Mouse (Mus musculus): ENCODE measurements at regions not wholly inside any gene's neighbourhood (a gene's known extent, or its start where the extent isn't known, plus 50 kb on each side); places are given as distances from the start of the nearest gene placed in this dataset.

- Histone ChIP-seq H3K27ac (ENCODE audit: insufficient read depth, low read length) (no peak overlapping the region), H3K4me3 (ENCODE audit: insufficient read depth, low read length) (no peak overlapping the region), H3K4me1 (ENCODE audit: control insufficient read depth, insufficient read depth, low read length) (no peaks in the 10 kb centered on the region)
- no peak for TF ChIP-seq POLR2A (IDR thresholded peaks at IDR 0.05; ENCODE audit: low read depth, low read length)
- no peak for TF ChIP-seq CTCF (IDR thresholded peaks at IDR 0.05; ENCODE audit: borderline replicate concordance, insufficient read depth, low read length)
These were observed 648.5 kb downstream of the Bcl11a start for GRCm38 (mm10) chr11:24726331-24726730.

- Histone ChIP-seq H3K27ac (ENCODE audit: insufficient read depth, low read length) (no peak overlapping the region), H3K4me3 (ENCODE audit: insufficient read depth, low read length) (no peak overlapping the region), H3K4me1 (ENCODE audit: control insufficient read depth, insufficient read depth, low read length) (no peaks in the 10 kb centered on the region)
- TF ChIP-seq POLR2A (IDR thresholded peaks at IDR 0.05; ENCODE audit: low read depth, low read length) (no peak), CTCF (IDR thresholded peaks at IDR 0.05; ENCODE audit: borderline replicate concordance, insufficient read depth, low read length) (no peak)
These were observed 649.5 kb downstream of the Bcl11a start for GRCm38 (mm10) chr11:24727404-24727803.

GRCm38 (mm10) chr11:24731431-24731830 lies 653.6 kb downstream of the Bcl11a start:
- no peak overlapping the region for H3K27ac ChIP-seq (ENCODE audit: insufficient read depth, low read length)
- TF ChIP-seq CTCF (IDR thresholded peaks at IDR 0.05; ENCODE audit: borderline replicate concordance, insufficient read depth, low read length), result no peak
- TF ChIP-seq POLR2A (IDR thresholded peaks at IDR 0.05; ENCODE audit: low read depth, low read length), result no peak
- H3K4me1 ChIP-seq (ENCODE audit: control insufficient read depth, insufficient read depth, low read length), result no peaks in the 10 kb centered on the region
- no peak overlapping the region for H3K4me3 ChIP-seq (ENCODE audit: insufficient read depth, low read length)

- TF ChIP-seq CTCF (IDR thresholded peaks at IDR 0.05; ENCODE audit: borderline replicate concordance, insufficient read depth, low read length) (no peak), POLR2A (IDR thresholded peaks at IDR 0.05; ENCODE audit: low read depth, low read length) (no peak)
- no peak overlapping the region for H3K4me3 ChIP-seq (ENCODE audit: insufficient read depth, low read length)
- H3K4me1 ChIP-seq (ENCODE audit: control insufficient read depth, insufficient read depth, low read length), result no peaks in the 10 kb centered on the region
- no peak overlapping the region for H3K27ac ChIP-seq (ENCODE audit: insufficient read depth, low read length)
These were observed 661.9 kb downstream of the Bcl11a start for GRCm38 (mm10) chr11:24739710-24740255.

- Histone ChIP-seq H3K4me3 (ENCODE audit: insufficient read depth, low read length) (no peak overlapping the region), H3K27ac (ENCODE audit: insufficient read depth, low read length) (no peak overlapping the region), H3K4me1 (ENCODE audit: control insufficient read depth, insufficient read depth, low read length) (no peaks in the 10 kb centered on the region)
- TF ChIP-seq CTCF (IDR thresholded peaks at IDR 0.05; ENCODE audit: borderline replicate concordance, insufficient read depth, low read length) (no peak), POLR2A (IDR thresholded peaks at IDR 0.05; ENCODE audit: low read depth, low read length) (no peak)
These were observed 662.6 kb downstream of the Bcl11a start for GRCm38 (mm10) chr11:24740466-24740865.

GRCm38 (mm10) chr11:24742561-24742960 lies 664.7 kb downstream of the Bcl11a start:
- Histone ChIP-seq H3K4me3 (ENCODE audit: insufficient read depth, low read length) (no peak overlapping the region), H3K27ac (ENCODE audit: insufficient read depth, low read length) (no peak overlapping the region), H3K4me1 (ENCODE audit: control insufficient read depth, insufficient read depth, low read length) (no peaks in the 10 kb centered on the region)
- TF ChIP-seq POLR2A (IDR thresholded peaks at IDR 0.05; ENCODE audit: low read depth, low read length), result no peak
- TF ChIP-seq CTCF (IDR thresholded peaks at IDR 0.05; ENCODE audit: borderline replicate concordance, insufficient read depth, low read length), result no peak

- H3K4me1 ChIP-seq (ENCODE audit: control insufficient read depth, insufficient read depth, low read length), result no peaks in the 10 kb centered on the region
- TF ChIP-seq POLR2A (IDR thresholded peaks at IDR 0.05; ENCODE audit: low read depth, low read length) (no peak), CTCF (IDR thresholded peaks at IDR 0.05; ENCODE audit: borderline replicate concordance, insufficient read depth, low read length) (no peak)
- H3K4me3 ChIP-seq (ENCODE audit: insufficient read depth, low read length), result no peak overlapping the region
- H3K27ac ChIP-seq (ENCODE audit: insufficient read depth, low read length), result no peak overlapping the region
These were observed 665.6 kb downstream of the Bcl11a start for GRCm38 (mm10) chr11:24743439-24743838.

- H3K4me1 ChIP-seq (ENCODE audit: control insufficient read depth, insufficient read depth, low read length), result no peaks in the 10 kb centered on the region
- no peak overlapping the region for H3K4me3 ChIP-seq (ENCODE audit: insufficient read depth, low read length)
- no peak for TF ChIP-seq POLR2A (IDR thresholded peaks at IDR 0.05; ENCODE audit: low read depth, low read length)
- H3K27ac ChIP-seq (ENCODE audit: insufficient read depth, low read length), result no peak overlapping the region
These were observed 668.0 kb downstream of the Bcl11a start for GRCm38 (mm10) chr11:24745841-24746240.

- Histone ChIP-seq H3K4me3 (ENCODE audit: insufficient read depth, low read length) (no peak overlapping the region), H3K4me1 (ENCODE audit: control insufficient read depth, insufficient read depth, low read length) (peaks cover 5% of the 10 kb centered on the region; the same call in 1 of the 2 replicates), H3K27ac (ENCODE audit: insufficient read depth, low read length) (no peak overlapping the region)
- TF ChIP-seq CTCF (IDR thresholded peaks at IDR 0.05; ENCODE audit: borderline replicate concordance, insufficient read depth, low read length), result no peak
- no peak for TF ChIP-seq POLR2A (IDR thresholded peaks at IDR 0.05; ENCODE audit: low read depth, low read length)
These were observed 672.4 kb downstream of the Bcl11a start for GRCm38 (mm10) chr11:24750144-24750779.

- Histone ChIP-seq H3K4me1 (ENCODE audit: control insufficient read depth, insufficient read depth, low read length) (peaks cover 3% of the 10 kb centered on the region; the same call in 1 of the 2 replicates), H3K27ac (ENCODE audit: insufficient read depth, low read length) (no peak overlapping the region), H3K4me3 (ENCODE audit: insufficient read depth, low read length) (no peak overlapping the region)
- TF ChIP-seq POLR2A (IDR thresholded peaks at IDR 0.05; ENCODE audit: low read depth, low read length) (no peak), CTCF (IDR thresholded peaks at IDR 0.05; ENCODE audit: borderline replicate concordance, insufficient read depth, low read length) (no peak)
These were observed 680.3 kb downstream of the Bcl11a start for GRCm38 (mm10) chr11:24758130-24758529.

Data from embryonic fibroblast, embryonic 13.5 days (primary cell).